Mouse (Mus musculus) E14TG2a.4 (cell line): ENCODE results near the gene Vmn1r8.

Experiments used
- CTCF ChIP-seq: conservative IDR thresholded peaks from 2 replicates; pipeline ENCODE4 v1.5.1; 2014; ENCODE audit warnings: low read length
- NANOG ChIP-seq: IDR thresholded peaks from 2 replicates; pipeline ENCODE4 v1.6.1; 2014; ENCODE audit warnings: borderline replicate concordance, low read length, mixed read lengths
- POU5F1 ChIP-seq: IDR thresholded peaks from 2 replicates; pipeline ENCODE4 v1.6.1; 2014; ENCODE audit warnings: low read length, borderline replicate concordance

DNA sequence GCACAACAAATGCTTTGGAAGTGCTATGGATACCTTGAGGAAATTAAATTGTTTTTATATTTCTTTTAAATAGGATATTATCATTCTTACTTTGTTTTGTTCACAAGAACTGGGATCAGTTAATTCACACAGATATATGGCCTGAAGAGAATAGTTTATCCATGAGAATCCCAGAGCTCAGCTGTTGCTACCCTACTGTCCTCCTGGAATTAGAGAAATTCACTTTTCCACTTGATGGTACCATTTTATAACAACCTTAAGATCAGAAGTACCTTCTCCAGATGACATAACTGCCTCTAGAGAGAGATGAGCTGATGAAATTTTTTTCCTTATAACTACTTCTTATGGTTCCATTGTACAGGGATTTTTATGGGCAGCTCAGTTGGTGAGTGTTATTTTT is at the start of gene Vmn1r8:
- no peak for TF ChIP-seq CTCF
- no peak for TF ChIP-seq POU5F1
- TF ChIP-seq NANOG = no peak
